Mouse (Mus musculus) hindbrain, embryonic 16.5 days (tissue): ENCODE data around the gene Barx2. TPM values are rescaled to one million over a fixed set of nuclear protein-coding genes. Genes with fewer than 3 reads are reported as not detected.

Experiments used
- ATAC-seq: fragments of 200-750 bp; cut with Nextera tagmentation; 2 replicates; pipeline ENCODE4 v1.8.0; 2017; ENCODE audit warnings: moderate TSS enrichment, moderate library complexity
- H3K27ac ChIP-seq: fragments of 300-500 bp; sonication (generic); 2 replicates; pipeline ENCODE4 v1.5.1; 2014; ENCODE audit warnings: low read depth, mild to moderate bottlenecking, control low read depth, low read length, moderate library complexity
- H3K27me3 ChIP-seq: fragments of 300-500 bp; sonication (generic); replicated peaks from 2 replicates; pipeline ENCODE4 v1.6.1; 2014; ENCODE audit warnings: low read length; ENCODE audit not compliant: control insufficient read depth, insufficient read depth
- H3K36me3 ChIP-seq: fragments of 300-500 bp; sonication (generic); 2 replicates; pipeline ENCODE4 v1.6.1; 2014; ENCODE audit warnings: mild to moderate bottlenecking, low read length, moderate library complexity, mixed read lengths; ENCODE audit not compliant: control insufficient read depth, insufficient read depth
- H3K4me1 ChIP-seq: fragments of 300-500 bp; sonication (generic); 2 replicates; pipeline ENCODE4 v1.6.1; 2014; ENCODE audit warnings: low read depth, low read length; ENCODE audit not compliant: control insufficient read depth, insufficient read depth
- H3K4me2 ChIP-seq: fragments of 300-500 bp; sonication (generic); 2 replicates; pipeline ENCODE4 v1.6.1; 2014; ENCODE audit warnings: mild to moderate bottlenecking, low read length, control low read depth, moderate library complexity
- H3K4me3 ChIP-seq: fragments of 300-500 bp; sonication (generic); 2 replicates; pipeline ENCODE4 v1.5.1; 2014; ENCODE audit warnings: mild to moderate bottlenecking, low read length, control low read depth, moderate library complexity
- H3K9ac ChIP-seq: fragments of 300-500 bp; sonication (generic); 2 replicates; pipeline ENCODE4 v1.6.1; 2014; ENCODE audit warnings: low read depth, mild to moderate bottlenecking, control low read depth, low read length, moderate library complexity
- H3K9me3 ChIP-seq: fragments of 300-500 bp; sonication (generic); 2 replicates; pipeline ENCODE4 v1.6.1; 2014; ENCODE audit warnings: mild to moderate bottlenecking, low read length, moderate library complexity; ENCODE audit not compliant: control insufficient read depth
- WGBS: fragments of 180-500 bp; shearing (Covaris S2); extraction: QIAGEN DNeasy Blood & Tissue Kit; methylation state at CpG from one replicate; pipeline ENCODE4 v1.1.7; 2014; 5-methylcytosine and 5-hydroxymethylcytosine counted together
- polyA plus RNA-seq: library from polyadenylated mRNA; unstranded; fragments of >200 nt; fragmentation: Nextera tagmentation; extraction: Ambion mirVana; gene quantifications from 2 replicates; pipeline ENCODE4 v1.2.1, GENCODE M21; 2015

Gene Barx2
- polyA plus RNA-seq, 1 experiment from 2014 or later = 0.45 TPM

DNA sequence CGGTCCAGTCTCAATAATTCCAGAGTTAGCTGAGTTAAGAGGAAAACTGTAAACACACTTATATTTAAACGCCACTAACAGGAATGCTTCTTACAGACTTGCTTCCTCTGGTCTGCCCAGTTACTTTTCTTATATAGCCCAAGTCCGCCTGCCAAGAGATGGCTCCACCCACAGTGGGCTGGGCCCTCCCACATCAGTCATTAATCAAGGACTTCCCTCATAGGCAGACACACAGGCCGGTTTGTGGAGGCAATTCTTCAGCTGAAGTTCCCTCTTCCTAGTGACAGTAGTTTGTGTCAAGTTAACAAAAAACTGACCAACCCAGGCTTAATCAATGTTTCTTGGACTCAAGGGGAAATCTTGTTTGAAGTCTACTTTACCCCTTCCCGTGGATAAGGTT, 18.4 kb upstream of the Barx2 start:
- no peak for ATAC-seq
- Histone ChIP-seq H3K9me3 (no peaks in the 10 kb centered on the region), H3K36me3 (no peaks in the 10 kb centered on the region), H3K4me1 (no peaks in the 10 kb centered on the region; the same call in 1 of the 2 replicates), H3K27me3 (0 out of 2 replicates have a peak, but pooled peaks cover 2% of the 10 kb centered on the region), H3K4me2 (no peak overlapping the region), H3K27ac (no peak overlapping the region), H3K9ac (no peak overlapping the region), H3K4me3 (no peak overlapping the region)
- WGBS = 52% methylated on average over 5 of the region's 5 CpGs

- Histone ChIP-seq H3K4me3 (no peak overlapping the region), H3K4me1 (peaks cover under 1% of the 10 kb centered on the region), H3K9me3 (no peaks in the 10 kb centered on the region), H3K27me3 (0 out of 2 replicates have a peak, but pooled peaks cover 2% of the 10 kb centered on the region), H3K36me3 (no peaks in the 10 kb centered on the region), H3K4me2 (no peak overlapping the region), H3K27ac (no peak overlapping the region), H3K9ac (no peak overlapping the region)
- 80% methylated on average over 3 of the region's 3 CpGs for WGBS
- ATAC-seq = no peak
These were observed 18.0 kb upstream of the Barx2 start for GRCm38 (mm10) chr9:31931255-31931654.

DNA sequence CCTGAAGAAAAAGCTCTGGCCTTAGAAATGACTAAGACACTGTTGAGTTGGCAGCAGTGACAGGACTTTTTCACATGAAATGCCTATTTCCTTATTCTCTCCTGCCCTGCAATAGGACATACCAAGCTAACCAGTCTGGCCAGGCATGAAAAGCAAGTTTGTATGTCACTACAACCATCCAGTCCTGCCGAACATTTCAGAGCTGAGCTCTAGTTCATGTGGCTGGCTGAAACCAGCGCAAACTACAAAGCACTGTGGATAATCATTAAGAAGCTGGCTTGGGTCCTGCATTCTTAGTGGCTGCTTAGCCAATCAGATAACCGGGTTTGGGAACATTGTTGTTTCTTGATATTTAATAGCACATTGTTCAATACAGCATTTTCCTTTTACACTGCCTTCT, 13.5 kb upstream of the Barx2 start:
- Histone ChIP-seq H3K27ac (no peak overlapping the region), H3K36me3 (no peaks in the 10 kb centered on the region), H3K9me3 (no peaks in the 10 kb centered on the region), H3K4me3 (no peak overlapping the region), H3K9ac (no peak overlapping the region), H3K27me3 (0 out of 2 replicates have a peak, but pooled peaks cover 2% of the 10 kb centered on the region), H3K4me1 (peaks cover 4% of the 10 kb centered on the region), H3K4me2 (no peak overlapping the region)
- no peak for ATAC-seq
- 54% methylated on average over 3 of the region's 3 CpGs for WGBS

GRCm38 (mm10) chr9:31925830-31926624, 12.8 kb upstream of the Barx2 start:
- Histone ChIP-seq H3K4me1 (peaks cover 4% of the 10 kb centered on the region), H3K27ac (no peak overlapping the region), H3K9me3 (no peaks in the 10 kb centered on the region), H3K4me3 (no peak overlapping the region), H3K4me2 (peak overlapping the region; percentile 28), H3K9ac (no peak overlapping the region), H3K36me3 (no peaks in the 10 kb centered on the region), H3K27me3 (0 out of 2 replicates have a peak, but pooled peaks cover 2% of the 10 kb centered on the region)
- ATAC-seq = peak; percentile 89
- WGBS = 20% methylated on average over 22 of the region's 22 CpGs

GRCm38 (mm10) chr9:31923529-31923928, 10.3 kb upstream of the Barx2 start:
- Histone ChIP-seq H3K4me3 (no peak overlapping the region), H3K4me1 (peaks cover 4% of the 10 kb centered on the region), H3K9me3 (no peaks in the 10 kb centered on the region), H3K27me3 (peaks cover 10% of the 10 kb centered on the region), H3K36me3 (no peaks in the 10 kb centered on the region), H3K27ac (no peak overlapping the region), H3K9ac (no peak overlapping the region), H3K4me2 (no peak overlapping the region)
- ATAC-seq = no peak
- WGBS = 87% methylated on average over 7 of the region's 7 CpGs

- H3K4me3 ChIP-seq = no peak overlapping the region
- ATAC-seq = no peak
- H3K9ac ChIP-seq = no peak overlapping the region
- no peak overlapping the region for H3K4me2 ChIP-seq
- H3K27ac ChIP-seq = no peak overlapping the region
- H3K36me3 ChIP-seq = no peaks in the 10 kb centered on the region
- 59% methylated on average over 1 of the region's 1 CpGs for WGBS
- H3K27me3 ChIP-seq = peaks cover 38% of the 10 kb centered on the region
- H3K9me3 ChIP-seq = no peaks in the 10 kb centered on the region
- H3K4me1 ChIP-seq = peaks cover 3% of the 10 kb centered on the region
These were observed 6.5 kb upstream of the Barx2 start for GRCm38 (mm10) chr9:31919802-31920201.

DNA sequence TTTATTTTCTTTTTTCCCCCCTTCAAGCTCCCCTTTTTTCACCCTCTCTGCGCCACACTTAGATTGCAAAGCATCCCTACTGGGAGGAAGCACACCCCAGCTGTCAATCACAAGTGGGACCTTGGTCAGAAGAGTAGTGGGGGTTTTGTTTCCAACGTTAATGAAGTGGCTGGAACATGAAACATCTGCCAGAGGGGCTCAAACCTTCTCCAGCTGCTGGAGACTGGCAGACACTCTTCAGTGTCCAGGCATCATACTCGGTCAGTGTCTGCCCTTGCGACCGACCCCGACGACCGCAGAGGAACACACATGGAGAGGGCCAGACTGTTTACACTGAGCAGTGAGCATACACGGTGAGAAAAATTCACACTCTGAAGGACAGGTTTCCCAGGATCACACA, 3.2 kb upstream of the Barx2 start:
- Histone ChIP-seq H3K9me3 (no peaks in the 10 kb centered on the region), H3K4me2 (no peak overlapping the region), H3K9ac (no peak overlapping the region), H3K4me3 (no peak overlapping the region), H3K36me3 (no peaks in the 10 kb centered on the region), H3K27me3 (peaks cover 56% of the 10 kb centered on the region), H3K27ac (no peak overlapping the region), H3K4me1 (peaks cover 25% of the 10 kb centered on the region)
- ATAC-seq = no peak
- WGBS = 4% methylated on average over 9 of the region's 9 CpGs

DNA sequence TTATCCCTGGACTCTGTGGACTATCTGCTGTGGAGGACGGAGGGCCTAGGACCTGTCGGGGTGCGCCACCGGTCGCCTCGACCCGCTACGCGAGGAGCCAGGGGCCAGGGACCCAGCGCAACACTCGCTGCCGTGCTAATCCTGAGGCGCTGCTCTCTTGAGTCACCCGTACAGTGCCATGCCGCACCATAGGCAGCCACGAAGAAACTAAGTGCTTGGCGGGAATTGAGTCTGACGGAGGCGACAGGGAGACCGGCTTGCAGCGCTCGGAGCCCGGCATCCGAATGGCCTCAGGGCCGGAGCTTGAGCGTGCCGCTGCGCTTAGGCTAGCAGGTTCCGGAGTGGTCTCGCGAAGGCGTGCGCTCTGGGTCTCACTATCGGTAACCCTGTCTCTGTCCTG, 1.6 kb upstream of the Barx2 start:
- H3K4me1 ChIP-seq = peaks cover 25% of the 10 kb centered on the region
- H3K4me3 ChIP-seq = peak overlapping the region; percentile 28
- under 1% methylated on average over 33 of the region's 34 CpGs for WGBS
- peak overlapping the region; percentile 100 for H3K4me2 ChIP-seq
- peak overlapping the region; percentile 5; the same call in 1 of the 2 replicates for H3K9ac ChIP-seq
- no peak for ATAC-seq
- H3K9me3 ChIP-seq = no peaks in the 10 kb centered on the region
- peaks cover 65% of the 10 kb centered on the region for H3K27me3 ChIP-seq
- H3K36me3 ChIP-seq = no peaks in the 10 kb centered on the region
- H3K27ac ChIP-seq = no peak overlapping the region

GRCm38 (mm10) chr9:31913739-31914591, 703 bp upstream of the Barx2 start:
- H3K27ac ChIP-seq = no peak overlapping the region
- ATAC-seq = peak; percentile 21; the same call in 1 of the 2 replicates
- H3K4me1 ChIP-seq = peaks cover 25% of the 10 kb centered on the region
- H3K36me3 ChIP-seq = no peaks in the 10 kb centered on the region
- peak overlapping the region; percentile 64; the same call in 1 of the 2 replicates for H3K9ac ChIP-seq
- H3K4me3 ChIP-seq = peak overlapping the region; percentile 61
- WGBS = under 1% methylated on average over 54 of the region's 54 CpGs
- peaks cover 62% of the 10 kb centered on the region for H3K27me3 ChIP-seq
- H3K9me3 ChIP-seq = no peaks in the 10 kb centered on the region
- H3K4me2 ChIP-seq = peak overlapping the region; percentile 100
